8 mouse cellular contexts compared by ENCODE assay signal in the genomic region with DNA sequence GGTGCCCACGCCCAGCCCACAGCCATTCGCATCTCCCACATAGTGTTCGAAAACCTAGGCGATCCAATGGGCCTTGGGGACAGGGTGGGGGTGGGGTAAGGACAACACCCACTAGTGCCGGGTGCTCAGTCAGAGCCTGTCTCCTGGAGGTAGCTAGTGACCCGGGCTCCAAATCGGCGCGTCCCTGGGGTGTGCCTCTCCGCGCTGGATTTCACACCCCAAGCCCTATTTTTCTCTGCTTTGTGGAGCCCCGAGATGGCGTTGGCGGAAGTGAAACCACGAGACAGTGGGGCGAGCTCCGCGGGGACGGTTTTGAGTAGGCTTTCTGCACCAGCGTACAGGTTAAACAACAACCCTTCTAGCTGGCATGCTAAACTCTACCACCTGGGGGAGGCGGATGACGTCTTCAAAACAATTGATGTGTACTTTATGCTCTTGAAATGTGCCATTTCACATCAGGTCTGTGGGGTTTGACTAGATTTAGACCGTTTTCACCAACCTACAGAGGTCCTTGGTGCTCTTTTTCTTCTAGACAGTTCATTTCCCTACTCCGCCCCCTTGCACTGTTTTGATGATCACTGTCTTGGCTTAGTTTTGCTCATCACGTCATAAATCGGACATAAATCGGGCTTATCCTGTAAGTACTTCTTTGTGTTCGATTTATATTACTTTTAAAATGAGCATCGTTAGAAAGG. TPM values are rescaled to one million over a fixed set of nuclear protein-coding genes. Genes with fewer than 3 reads are reported as not detected.
DNase-seq lines count a peak whose midpoint lies in the region; ATAC-seq and TF ChIP-seq lines count a peak whose summit lies in the region.

No protein-coding gene starts in this region.

- no peaks in the 10 kb centered on the region for H3K27me3 ChIP-seq in intestine, postnatal 0 days (replicated peaks; ENCODE audit: control insufficient read depth, insufficient read depth, low read length)
- H3K27me3 ChIP-seq in limb, embryonic 10.5 days (ENCODE audit: low read depth, poor library complexity, severe bottlenecking) = peaks cover 72% of the 10 kb centered on the region
- peaks cover 61% of the 10 kb centered on the region for H3K27me3 ChIP-seq in midbrain, embryonic 10.5 days (ENCODE audit: low read depth, poor library complexity, severe bottlenecking)

- H3K4me2 ChIP-seq in intestine, postnatal 0 days (replicated peaks; ENCODE audit: low read depth) = peak overlapping the region; percentile 65

- no peaks in the 10 kb centered on the region for H3K9me3 ChIP-seq in intestine, postnatal 0 days (ENCODE audit: control insufficient read depth)
- H3K9me3 ChIP-seq in limb, embryonic 10.5 days (replicated peaks) = no peaks in the 10 kb centered on the region
- H3K9me3 ChIP-seq in midbrain, embryonic 10.5 days (replicated peaks) = no peaks in the 10 kb centered on the region

- peak; percentile 81 for ATAC-seq in intestine, postnatal 0 days

- no peak for TF ChIP-seq CTCF in intestine, postnatal 0 days (IDR thresholded peaks at IDR 0.05; ENCODE audit: low read depth)

- H3K4me3 ChIP-seq in intestine, postnatal 0 days (ENCODE audit: low read depth, low read length) = peak overlapping the region; percentile 50
- H3K4me3 ChIP-seq in limb, embryonic 10.5 days = peak overlapping the region; percentile 66
- H3K4me3 ChIP-seq in midbrain, embryonic 10.5 days = peak overlapping the region; percentile 67

- 25% methylated on average over 29 of the region's 29 CpGs for WGBS in intestine, postnatal 0 days
- 20% methylated on average over 29 of the region's 29 CpGs for WGBS in limb, embryonic 10.5 days
- WGBS in midbrain, embryonic 10.5 days = 28% methylated on average over 29 of the region's 29 CpGs

- H3K9ac ChIP-seq in intestine, postnatal 0 days (ENCODE audit: low read depth, low read length) = peak overlapping the region; percentile 62

- H3K4me1 ChIP-seq in intestine, postnatal 0 days (replicated peaks; ENCODE audit: control insufficient read depth, insufficient read depth, low read length) = no peaks in the 10 kb centered on the region
- H3K4me1 ChIP-seq in limb, embryonic 10.5 days = no peaks in the 10 kb centered on the region
- H3K4me1 ChIP-seq in midbrain, embryonic 10.5 days = peaks cover 13% of the 10 kb centered on the region

- peak overlapping the region; percentile 84 for H3K27ac ChIP-seq in intestine, postnatal 0 days (ENCODE audit: low read depth, low read length)
- H3K27ac ChIP-seq in limb, embryonic 10.5 days = peak overlapping the region; percentile 88
- H3K27ac ChIP-seq in midbrain, embryonic 10.5 days (replicated peaks) = peak overlapping the region; percentile 82

- DNase-seq in adrenal gland, adult (ENCODE audit: inconsistent age in 2 of 2, low spot score in 1 of 2) = peak; percentile 39 to 80
- no peak for DNase-seq in adrenal gland, postnatal 4 days (ENCODE audit: low spot score in 2 of 2)
- peak; percentile 39 for DNase-seq in embryo, embryonic 10.5 days (ENCODE audit: low spot score)
- DNase-seq in gastrocnemius, postnatal 25 days = peak; percentile 14
- DNase-seq in limb, embryonic 10.5 days (ENCODE audit: low spot score) = peak; percentile 47
- DNase-seq in midbrain, embryonic 10.5 days (ENCODE audit: low spot score) = no peak
- peak; percentile 26 for DNase-seq in right cerebral cortex, postnatal 4 days

- H3K36me3 ChIP-seq in intestine, postnatal 0 days (ENCODE audit: control insufficient read depth, insufficient read depth) = no peaks in the 10 kb centered on the region
- H3K36me3 ChIP-seq in limb, embryonic 10.5 days = no peaks in the 10 kb centered on the region; the same call in 1 of the 2 replicates
- H3K36me3 ChIP-seq in midbrain, embryonic 10.5 days = no peaks in the 10 kb centered on the region

RNA-seq across cellular contexts. Expression of gene Ctps2, which starts 1.1 kb away (rescaled TPM):
- total RNA-seq in adrenal gland, postnatal 4 days (2021) = 100 to 1,000 TPM; 118 to 126 TPM
- 1 to 10 TPM; 5.1 to 8.4 TPM for total RNA-seq in gastrocnemius, postnatal 25 days (2021)
- 29.6 and 32.9 TPM in 2 replicates for polyA plus RNA-seq in intestine, postnatal 0 days (2015; fragmentation: Nextera tagmentation; extraction: Ambion mirVana)
- polyA plus RNA-seq in limb, embryonic 10.5 days (2016; fragmentation: Nextera tagmentation; extraction: Ambion mirVana) = 62.9 and 98.4 TPM in 2 replicates
- 55.8 and 78.5 TPM in 2 replicates for polyA plus RNA-seq in midbrain, embryonic 10.5 days (2016; fragmentation: Nextera tagmentation; extraction: Ambion mirVana)

RNA-seq across cellular contexts. Expression of gene Syap1, which starts 13.9 kb away (rescaled TPM):
- 10 to 100 TPM; 62.3 to 64.4 TPM for total RNA-seq in adrenal gland, postnatal 4 days (2021)
- total RNA-seq in gastrocnemius, postnatal 25 days (2021) = 10 to 100 TPM; 21.8 to 24.8 TPM
- polyA plus RNA-seq in intestine, postnatal 0 days (2015; fragmentation: Nextera tagmentation; extraction: Ambion mirVana) = 46.7 and 47.5 TPM in 2 replicates
- polyA plus RNA-seq in limb, embryonic 10.5 days (2016; fragmentation: Nextera tagmentation; extraction: Ambion mirVana) = 23.4 and 32.3 TPM in 2 replicates
- polyA plus RNA-seq in midbrain, embryonic 10.5 days (2016; fragmentation: Nextera tagmentation; extraction: Ambion mirVana) = 25.7 and 25.8 TPM in 2 replicates

Comparison
In these comparisons a context has a peak if more than half of its experiments do, and no peak if none do; other contexts are left out.
1. DNase-seq: peak in adrenal gland, adult (2 of 2), embryo, embryonic 10.5 days (single experiment), gastrocnemius, postnatal 25 days (single experiment), limb, embryonic 10.5 days (single experiment) and right cerebral cortex, postnatal 4 days (single experiment); none in adrenal gland, postnatal 4 days (0 of 2) and midbrain, embryonic 10.5 days (single experiment).
2. Peak in every context shown above with its lines, with median percentiles within 50 percentile points of each other: H3K27ac ChIP-seq and H3K4me3 ChIP-seq.